In the genomic region with DNA sequence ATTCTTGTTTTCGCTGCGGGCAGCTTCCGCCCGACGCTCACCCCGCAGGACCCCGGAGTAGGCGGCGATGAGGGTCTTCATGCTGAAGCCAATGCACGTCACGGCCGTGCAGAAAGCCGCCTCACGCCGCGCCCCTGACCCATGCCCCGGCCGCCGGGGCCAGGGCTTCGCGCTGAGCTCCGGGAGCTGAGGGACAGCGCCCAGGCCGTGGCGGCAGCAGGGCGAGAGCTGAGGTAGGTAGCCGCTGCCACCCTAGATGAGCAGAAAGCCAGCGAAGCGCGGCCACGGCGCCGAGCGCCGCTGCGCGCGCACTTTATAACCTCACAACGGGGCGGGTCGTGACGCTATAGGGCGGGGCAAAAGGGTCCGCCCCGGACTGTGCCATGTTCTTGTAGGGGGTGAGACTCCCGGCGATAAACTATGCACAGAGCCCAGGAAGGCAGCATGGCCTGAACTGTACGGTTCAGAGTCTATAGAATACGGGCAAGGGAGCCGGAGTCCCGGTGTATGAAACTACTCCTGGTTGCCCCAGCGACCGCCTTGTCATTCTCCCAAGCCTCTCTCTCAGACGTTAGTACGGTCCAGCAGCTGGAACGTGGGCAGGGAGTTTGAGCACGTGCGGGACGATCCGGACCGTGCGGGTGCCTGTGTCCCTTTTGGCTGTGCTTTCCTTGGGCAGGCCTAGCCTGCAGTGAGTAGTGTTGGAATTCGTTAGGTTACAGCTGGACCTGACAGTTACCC, we compare ENCODE assay signal across 8 mouse cellular contexts. TPM values are rescaled to one million over a fixed set of nuclear protein-coding genes. Genes with fewer than 3 reads are reported as not detected.
A peak's percentile ranks its signal among the peaks of the same experiment; 100 is the strongest.
DNase-seq lines count a peak whose midpoint lies in the region; ATAC-seq and TF ChIP-seq lines count a peak whose summit lies in the region.

A gene (minus strand): TSS at position 288 of the 741 bp plus-strand sequence.

- peak within 1 kb of the TSS; percentile 78 for H3K27ac ChIP-seq in cortical plate, adult 2 months (ENCODE audit: insufficient read depth, low read length)

- peak; percentile 100 for TF ChIP-seq POLR2A in cortical plate, adult 2 months (IDR thresholded peaks at IDR 0.05; ENCODE audit: extremely low read depth, insufficient read depth, low read length)

- peak; percentile 84 for ATAC-seq in activated CD4-positive, CD25-positive, alpha-beta regulatory T cell, adult 4 months
- ATAC-seq in megakaryocyte progenitor cell, adult 5-6 weeks (replicated peaks; ENCODE audit: poor library complexity), result peak; percentile 80

- peak; percentile 93 for DNase-seq in gastrocnemius, postnatal 10 days
- DNase-seq in induced T-regulatory cell, adult 2 months (ENCODE audit: low read depth), result peak; percentile 97
- peak; percentile 73 to 92 for DNase-seq in left cerebral cortex, adult 9 months (ENCODE audit: low spot score in 2 of 2)
- peak; percentile 89 for DNase-seq in right cerebral cortex, postnatal 14 days
- DNase-seq in urinary bladder, postnatal 36 days (ENCODE audit: low spot score in 2 of 2), result peak; percentile 89 to 90

- no peak for TF ChIP-seq CTCF in cortical plate, adult 2 months (IDR thresholded peaks at IDR 0.05; ENCODE audit: extremely low read depth, insufficient read depth, low read length)

- H3K4me1 ChIP-seq in cortical plate, adult 2 months (ENCODE audit: control insufficient read depth, insufficient read depth, low read length), result peaks cover 8% of the 10 kb centered on the region

- peak within 1 kb of the TSS; percentile 76 for H3K4me3 ChIP-seq in cortical plate, adult 2 months (ENCODE audit: insufficient read depth, low read length)

RNA-seq across cellular contexts. Expression of the gene that starts here (rescaled TPM):
- polyA plus RNA-seq in activated CD4-positive, CD25-positive, alpha-beta regulatory T cell, adult 4 months (2017; shearing (Covaris generic)), result 1 to 10 TPM; 1.0 to 1.3 TPM
- polyA plus RNA-seq in cortical plate, adult 2 months (2012; rRNA removed), result 74.0 and 76.7 TPM in 2 replicates
- 10 to 100 TPM; 11.4 to 15.6 TPM for total RNA-seq in gastrocnemius, postnatal 10 days (2021)
- 11.4 and 12.2 TPM in 2 replicates for total RNA-seq in megakaryocyte progenitor cell, adult 5-6 weeks (2015)
- total RNA-seq in megakaryocyte progenitor cell, adult 5-6 weeks (2017), result 8.5 and 12.2 TPM in 2 replicates

Comparison
In these comparisons a context has a peak if more than half of its experiments do, and no peak if none do; other contexts are left out.
1. Peak in every context shown above with its lines: DNase-seq, ATAC-seq, H3K4me3 ChIP-seq and H3K27ac ChIP-seq.
2. RNA of the gene that starts here (polyA plus RNA-seq): 74.0 to 76.7 TPM in cortical plate, adult 2 months; 1.0 to 1.3 TPM in activated CD4-positive, CD25-positive, alpha-beta regulatory T cell, adult 4 months; every median in the first group is over 10 times any median in the second.